Mouse (Mus musculus) gastrocnemius, adult 8-10 months (tissue): ENCODE results near the gene Stx18. TPM values are rescaled to one million over a fixed set of nuclear protein-coding genes. Genes with fewer than 3 reads are reported as not detected.

Experiments
- total RNA-seq, 4 experiments: library from RNA; stranded (reverse); gene quantifications; 2 replicates each; pipeline ENCODE4 v1.2.4; 2022

Gene Stx18
- total RNA-seq, 4 experiments from 2014 or later = 10.6 to 13.3 (median 12.6) TPM

Other genes starting within 250 kb of the Stx18 start
- 1 to 10 TPM; 1.2 to 1.7 (median 1.4) TPM for gene Msx1, start 214.2 kb upstream of the Stx18 start, total RNA-seq
- 1 to 10 TPM in 3 of 4 experiments, under 1 TPM in 1; 0.63 to 1.8 (median 1.4) TPM for gene Nsg1, start 121.2 kb downstream of the Stx18 start, total RNA-seq
- gene Zbtb49, start 181.7 kb downstream of the Stx18 start, total RNA-seq = 1 to 10 TPM; 2.4 to 3.8 (median 3.3) TPM
- gene Lyar, start 181.7 kb downstream of the Stx18 start, total RNA-seq = 10 to 100 TPM; 17.2 to 25.7 (median 19.4) TPM
- gene Tmem128, start 221.4 kb downstream of the Stx18 start, total RNA-seq = 1 to 10 TPM; 6.7 to 8.2 (median 7.1) TPM
- under 1 TPM; 0.19 to 0.38 (median 0.29) TPM for gene Otop1, start 237.2 kb downstream of the Stx18 start, total RNA-seq